Mouse (Mus musculus): ENCODE results near the gene Agpat4.
A peak's percentile ranks its signal among the peaks of the same experiment; 100 is the strongest.

The Agpat4 gene

DNA sequence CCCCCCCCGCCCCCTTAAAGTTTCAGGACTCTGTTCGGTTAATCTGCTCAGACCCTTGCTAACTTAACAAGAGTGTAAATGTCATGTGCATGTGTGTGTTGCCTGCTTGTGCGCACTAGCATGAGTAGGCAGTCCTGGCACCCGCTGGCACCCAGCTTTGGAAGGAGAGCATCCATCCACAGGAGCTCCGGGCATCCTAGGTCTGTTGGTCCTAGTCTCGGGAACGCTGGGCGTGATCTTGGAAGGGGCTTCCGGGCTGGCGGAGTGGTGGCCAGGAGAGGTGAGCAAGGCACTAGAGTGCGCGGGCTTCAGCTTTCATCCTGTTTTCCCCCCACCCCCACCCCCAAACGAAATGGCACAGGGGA lies at the start of gene Agpat4:
Agpat4 (plus strand) TSS at position 144 of the 365 bp plus-strand sequence.
- no peak for DNase-seq (ENCODE audit: inconsistent ontology term)

GRCm38 (mm10) chr17:12076816-12077215 lies 41.7 kb upstream of the Agpat4 start:
- DNase-seq (ENCODE audit: inconsistent ontology term) = no peak

DNA sequence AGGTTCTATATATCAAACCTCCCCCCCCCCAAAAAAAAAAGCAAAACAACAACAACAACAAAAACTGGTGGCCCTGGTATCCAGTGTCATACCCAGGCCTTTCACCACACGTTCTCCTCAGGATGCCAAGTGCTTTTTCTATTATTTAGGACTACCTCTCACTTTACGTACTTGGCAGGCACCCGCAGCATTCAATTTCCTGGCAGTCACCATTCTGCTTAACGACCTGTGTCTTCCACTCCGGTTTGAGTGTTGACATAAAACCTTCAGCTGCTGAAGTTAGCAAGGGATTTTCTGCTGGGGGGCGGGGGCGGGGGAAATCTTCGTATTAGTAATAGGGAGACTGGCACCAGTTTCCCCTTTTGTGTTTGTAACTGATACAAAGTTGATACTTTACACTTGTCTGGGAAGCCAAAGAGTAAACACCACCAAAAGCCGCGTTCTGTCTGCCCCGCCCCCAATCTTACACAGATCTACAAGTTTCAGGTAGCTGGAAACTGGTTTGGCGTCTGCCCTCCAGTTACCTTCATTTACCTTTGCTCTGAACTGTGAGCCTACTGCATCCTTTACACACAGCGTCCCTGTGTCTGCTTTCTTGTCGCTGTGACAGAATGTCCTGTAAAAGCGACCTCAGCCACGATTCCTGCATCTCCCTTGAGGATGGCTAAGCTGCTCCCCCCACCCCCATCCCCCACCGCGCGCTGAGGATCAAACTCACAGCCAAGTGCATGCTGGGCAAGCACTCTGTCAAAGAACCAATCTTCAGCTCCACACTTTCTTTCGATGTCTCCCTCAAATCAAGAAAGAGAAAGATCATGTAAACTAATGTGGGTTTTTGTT lies 37.6 kb upstream of the Agpat4 start:
- no peak for DNase-seq (ENCODE audit: inconsistent ontology term)

- no peak for DNase-seq (ENCODE audit: inconsistent ontology term)
Measured at GRCm38 (mm10) chr17:12082201-12082600, 36.3 kb upstream of the Agpat4 start.

- no peak for DNase-seq (ENCODE audit: inconsistent ontology term)
Measured at GRCm38 (mm10) chr17:12090261-12090927, 28.1 kb upstream of the Agpat4 start.

GRCm38 (mm10) chr17:12092901-12093564 lies 25.5 kb upstream of the Agpat4 start:
- DNase-seq (ENCODE audit: inconsistent ontology term) = no peak

- DNase-seq (ENCODE audit: inconsistent ontology term) = no peak
Measured at GRCm38 (mm10) chr17:12094016-12094415, 24.5 kb upstream of the Agpat4 start.

GRCm38 (mm10) chr17:12094827-12095590 lies 23.5 kb upstream of the Agpat4 start:
- peak; percentile 92 for DNase-seq (ENCODE audit: inconsistent ontology term)

DNA sequence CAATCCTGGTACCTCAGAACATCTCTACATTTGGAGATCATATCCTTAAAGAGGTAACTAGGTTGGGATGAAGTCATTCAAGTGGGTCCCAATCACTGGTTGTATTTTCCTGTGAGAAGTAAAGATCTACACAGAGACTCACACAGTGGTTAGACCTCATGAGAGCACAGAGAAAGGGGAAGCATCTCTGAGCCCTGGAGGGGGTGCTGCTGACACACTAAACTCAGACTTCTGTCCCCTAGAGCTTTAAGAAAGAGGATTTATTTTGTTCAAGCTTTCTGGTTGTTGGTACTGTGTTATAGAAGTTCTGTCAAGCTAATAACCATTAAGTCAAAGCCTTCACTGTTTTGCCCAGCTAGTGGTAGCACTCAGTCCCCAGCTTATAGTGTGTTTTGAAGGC lies 19.1 kb upstream of the Agpat4 start:
- no peak for DNase-seq (ENCODE audit: inconsistent ontology term)

- no peak for DNase-seq (ENCODE audit: inconsistent ontology term)
Measured at GRCm38 (mm10) chr17:12102326-12102725, 16.2 kb upstream of the Agpat4 start.

GRCm38 (mm10) chr17:12103781-12104180 lies 14.7 kb upstream of the Agpat4 start:
- DNase-seq (ENCODE audit: inconsistent ontology term) = no peak

DNA sequence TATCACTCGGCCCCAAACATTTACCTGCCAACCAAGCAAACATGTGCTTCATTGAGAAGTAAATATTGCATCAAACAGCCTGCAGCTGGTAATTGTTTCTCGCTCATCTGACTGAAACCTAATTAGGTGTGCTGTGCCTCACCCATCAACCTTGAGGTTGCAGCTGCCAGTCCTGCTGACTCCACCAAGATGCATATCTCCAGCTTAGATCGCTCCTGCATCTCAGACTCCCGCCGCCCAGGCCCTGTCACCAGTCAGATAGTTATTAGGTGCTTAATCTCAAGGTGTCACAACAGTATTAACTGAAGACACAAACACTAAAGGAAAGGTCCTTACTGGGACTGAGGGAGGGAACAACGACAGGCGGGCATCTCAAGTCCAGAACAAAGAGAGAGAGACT lies 14.3 kb upstream of the Agpat4 start:
- DNase-seq (ENCODE audit: inconsistent ontology term) = no peak

DNA sequence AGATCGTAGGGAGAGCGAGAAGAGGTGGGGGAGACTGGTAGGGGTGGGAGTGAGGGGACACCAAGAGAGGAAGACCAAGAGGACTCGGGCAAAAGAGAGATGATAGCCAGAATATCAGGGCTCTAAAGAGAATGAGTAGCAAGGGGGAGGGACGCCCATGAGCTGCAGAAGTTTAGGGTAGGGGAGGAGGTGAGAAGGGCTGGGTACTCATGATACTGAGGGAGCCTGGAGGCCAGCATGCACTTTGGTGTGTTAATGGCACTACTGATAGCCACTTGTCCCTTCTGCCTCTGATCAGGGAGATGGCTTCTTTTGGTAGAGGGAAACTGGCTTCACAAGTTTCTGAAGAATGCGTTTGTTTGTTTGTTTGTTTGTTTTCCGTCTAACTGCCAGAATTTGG lies 13.8 kb upstream of the Agpat4 start:
- no peak for DNase-seq (ENCODE audit: inconsistent ontology term)

DNA sequence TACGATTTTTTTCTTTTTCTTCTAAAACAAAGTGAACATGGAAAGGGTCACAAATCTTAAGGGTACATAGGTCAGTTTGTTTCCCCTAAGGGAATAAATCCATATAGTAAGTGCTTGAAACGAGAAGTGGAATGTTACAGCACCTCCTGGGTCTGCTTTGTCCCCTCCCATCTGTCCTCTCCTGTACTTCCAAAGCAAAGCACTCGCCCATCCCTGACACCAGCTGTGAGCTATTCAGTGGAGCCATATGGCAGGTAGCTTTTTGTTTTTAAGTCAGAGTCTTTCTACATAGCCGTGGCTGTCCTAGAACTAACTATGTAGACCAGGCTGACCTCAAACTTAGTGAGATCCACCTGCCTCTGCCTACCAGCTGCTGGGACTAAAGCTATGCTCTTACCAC lies 12.2 kb upstream of the Agpat4 start:
- no peak for DNase-seq (ENCODE audit: inconsistent ontology term)

DNA sequence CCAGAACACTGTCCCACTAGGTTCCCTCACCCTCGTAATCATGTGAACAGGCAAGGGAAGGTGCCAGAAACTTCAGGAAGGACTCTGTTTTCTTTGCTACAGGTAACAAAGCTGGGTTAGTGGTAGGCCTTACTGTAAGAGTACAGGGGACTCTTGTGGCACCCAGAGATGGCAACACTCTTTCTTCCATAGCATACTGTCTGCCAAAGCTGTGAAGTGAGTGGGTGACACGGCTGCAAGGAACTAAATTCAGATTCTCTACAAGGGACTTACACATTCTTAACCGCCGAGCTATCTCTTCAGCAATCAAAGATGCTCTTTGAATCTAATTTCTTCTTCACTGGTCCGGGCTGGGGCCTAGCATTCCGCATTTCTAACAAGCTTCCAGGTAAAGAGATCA lies 4.9 kb upstream of the Agpat4 start:
- DNase-seq (ENCODE audit: inconsistent ontology term) = no peak

GRCm38 (mm10) chr17:12115086-12115485 lies 3.4 kb upstream of the Agpat4 start:
- DNase-seq (ENCODE audit: inconsistent ontology term) = no peak

DNA sequence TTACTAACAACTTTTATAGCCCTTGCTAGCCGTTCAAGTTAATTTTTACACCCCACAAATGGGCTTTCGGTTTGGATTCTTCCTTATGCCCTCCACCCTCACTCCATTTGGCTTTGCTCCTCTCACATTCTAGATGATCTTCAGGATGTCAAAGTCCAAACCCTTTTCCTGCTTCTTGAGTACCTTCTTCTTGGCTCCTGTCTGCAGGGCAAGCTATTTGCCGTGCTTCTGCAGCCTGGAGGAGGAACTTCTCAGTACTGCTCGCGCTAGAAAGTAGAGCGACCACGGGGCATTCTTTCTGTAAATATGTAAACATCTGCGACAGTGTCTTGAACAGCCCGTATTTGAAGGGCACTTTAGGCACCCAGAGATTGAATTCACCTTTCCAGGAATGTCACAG lies 373 bp upstream of the Agpat4 start:
- DNase-seq (ENCODE audit: inconsistent ontology term) = no peak

- DNase-seq (ENCODE audit: inconsistent ontology term) = peak; percentile 96
Measured at GRCm38 (mm10) chr17:12118926-12119641, 580 bp downstream of the Agpat4 start.

- DNase-seq (ENCODE audit: inconsistent ontology term) = peak; percentile 66
Measured at GRCm38 (mm10) chr17:12119675-12120074, 1.2 kb downstream of the Agpat4 start.

DNA sequence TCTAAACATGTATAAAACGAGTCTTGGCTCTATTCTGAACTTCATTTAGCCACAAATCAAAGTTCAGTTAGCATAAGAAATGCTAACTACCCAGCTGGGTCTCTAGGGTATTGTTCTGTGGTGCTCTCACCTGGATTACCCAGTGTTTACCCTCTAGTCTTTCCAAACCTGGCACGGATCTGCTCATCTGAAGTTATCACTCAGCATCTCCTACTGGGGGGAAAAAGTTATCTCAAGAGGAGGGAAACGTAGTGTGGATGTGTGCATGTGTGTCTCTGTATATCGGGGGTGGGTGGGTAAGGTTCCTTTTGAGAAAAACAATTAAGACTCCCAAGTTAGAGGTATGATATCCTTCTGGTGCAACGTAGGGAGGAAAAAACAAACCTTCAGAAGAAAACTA lies 1.8 kb downstream of the Agpat4 start:
- DNase-seq (ENCODE audit: inconsistent ontology term) = no peak

GRCm38 (mm10) chr17:12121226-12121794 lies 2.8 kb downstream of the Agpat4 start:
- DNase-seq (ENCODE audit: inconsistent ontology term) = no peak
